Mouse (Mus musculus): ENCODE measurements around the gene Bco1. TPM values are rescaled to one million over a fixed set of nuclear protein-coding genes. Genes with fewer than 3 reads are reported as not detected.

Bco1 gene
- 0.08 and 0.11 TPM in 2 replicates for polyA plus RNA-seq (2021; fragmentation: Nextera tagmentation)
- long read RNA-seq, experiment 1: 0 reads
- long read RNA-seq, experiment 2: 0 reads

DNA sequence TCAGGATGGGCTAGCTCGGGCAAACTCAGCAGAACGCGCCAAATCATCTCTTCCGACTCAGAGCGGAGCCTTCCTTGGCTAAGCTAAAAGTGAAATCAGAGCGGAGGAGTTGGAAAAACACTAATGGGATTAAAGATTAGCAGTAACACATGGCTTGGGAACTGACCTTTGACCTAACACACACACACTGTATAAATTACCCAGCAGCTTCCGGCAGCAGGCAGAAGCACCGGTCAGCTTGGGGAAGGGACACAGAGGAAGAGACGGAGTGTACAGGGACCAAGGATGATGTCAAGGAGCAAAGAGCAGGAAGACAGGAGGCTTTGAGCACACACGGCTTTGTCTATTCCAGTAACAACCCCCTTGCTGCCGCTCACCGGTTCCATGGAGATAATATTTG, at the start of gene Bco1:
Gene Bco1 (plus strand): TSS at position 208 of the 400 bp plus-strand sequence.

DNA sequence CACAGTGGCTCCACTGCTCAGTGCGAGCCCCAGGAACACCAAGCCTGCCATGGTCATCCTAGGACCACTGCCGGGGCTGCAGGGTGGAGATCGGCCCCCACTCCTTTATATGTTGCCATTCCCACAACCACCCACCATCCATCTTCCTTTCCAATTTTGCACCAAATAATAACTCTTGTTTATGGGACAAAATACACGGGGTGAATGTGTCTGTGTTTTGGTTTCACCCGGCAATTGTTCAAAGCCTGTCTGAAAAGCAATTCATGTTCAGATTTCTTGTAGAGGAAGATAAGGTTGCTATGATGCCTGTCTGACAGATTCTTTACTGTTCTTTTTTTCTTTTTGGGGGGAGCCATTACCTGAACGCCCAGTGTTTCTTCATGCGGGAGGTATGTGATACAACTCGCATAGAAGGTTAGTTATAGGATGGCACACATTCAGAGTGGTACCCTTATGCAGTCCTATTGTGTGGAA, 13.2 kb upstream of the Bco1 start, which contains the start of gene Pkd1l2:
Gene Pkd1l2 (minus strand): TSS at position 51 of the 474 bp plus-strand sequence.

DNA sequence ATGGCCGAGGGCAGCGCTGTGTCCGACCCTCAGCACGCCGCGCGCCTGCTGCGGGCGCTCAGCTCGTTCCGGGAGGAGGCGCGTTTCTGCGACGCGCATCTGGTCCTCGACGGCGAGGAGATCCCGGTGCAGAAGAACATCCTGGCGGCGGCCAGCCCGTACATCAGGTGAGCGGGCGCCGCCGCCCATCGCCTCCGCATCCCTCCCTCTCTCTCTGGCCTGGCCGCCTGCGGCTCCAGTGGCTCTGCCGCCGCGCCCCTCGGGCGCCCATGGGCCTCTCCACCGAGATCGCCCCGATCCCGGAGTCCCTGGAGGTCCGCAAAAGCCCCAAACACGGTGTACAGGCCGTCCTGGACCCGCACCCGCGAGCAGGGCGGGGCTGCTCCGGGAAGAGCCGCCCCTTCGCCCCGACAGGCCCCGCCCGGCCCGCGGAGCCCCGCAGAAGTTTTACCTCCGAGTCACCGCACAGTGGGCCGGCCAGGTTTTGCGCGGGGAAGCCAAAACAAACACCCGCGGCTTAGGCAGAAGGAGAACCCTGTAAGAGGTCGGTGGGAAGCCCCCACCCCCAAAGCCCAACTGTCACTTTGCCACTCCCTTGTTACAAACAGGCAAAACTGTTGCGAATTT, 62.6 kb downstream of the Bco1 start, which contains the start of gene Gan:
Gene Gan (plus strand): TSS at position 1 of the 627 bp plus-strand sequence.

Other genes starting within 250 kb of the Bco1 start
- gene Cmc2, start 174.4 kb upstream of the Bco1 start, polyA plus RNA-seq (2021; fragmentation: Nextera tagmentation): 49.2 and 51.0 TPM in 2 replicates
- gene Cenpn, start 174.1 kb upstream of the Bco1 start, polyA plus RNA-seq (2021; fragmentation: Nextera tagmentation): 0.60 and 0.79 TPM in 2 replicates
- gene Atmin, start 152.5 kb upstream of the Bco1 start, polyA plus RNA-seq (2021; fragmentation: Nextera tagmentation): 4.7 and 5.1 TPM in 2 replicates
- gene 1700030J22Rik, start 116.9 kb upstream of the Bco1 start, polyA plus RNA-seq (2021; fragmentation: Nextera tagmentation): 3.2 and 3.6 TPM in 2 replicates
- 123 and 124 TPM in 2 replicates for gene Gcsh, start 102.3 kb upstream of the Bco1 start, polyA plus RNA-seq (2021; fragmentation: Nextera tagmentation)
- 0.01 and 0.06 TPM in 2 replicates for gene Pkd1l2, start 13.4 kb upstream of the Bco1 start, polyA plus RNA-seq (2021; fragmentation: Nextera tagmentation)
- gene Gan, start 62.3 kb downstream of the Bco1 start, polyA plus RNA-seq (2021; fragmentation: Nextera tagmentation): 0.68 and 0.87 TPM in 2 replicates
- gene Cmip, start 161.2 kb downstream of the Bco1 start, polyA plus RNA-seq (2021; fragmentation: Nextera tagmentation): 88.1 and 90.0 TPM in 2 replicates

Measured in layer of hippocampus, adult 6 months (tissue).